Mouse (Mus musculus) forebrain, embryonic 13.5 days (tissue): ENCODE measurements around the gene Zyx. TPM values are rescaled to one million over a fixed set of nuclear protein-coding genes. Genes with fewer than 3 reads are reported as not detected.

Experiments used
- ATAC-seq: fragments of 200-750 bp; cut with Nextera tagmentation; 2 replicates; pipeline ENCODE4 v1.8.0; 2017
- H3K27ac ChIP-seq: fragments of 300-500 bp; sonication (generic); 2 replicates; pipeline ENCODE4 v1.5.1; 2015; ENCODE audit warnings: inconsistent platforms, mild to moderate bottlenecking, moderate library complexity
- H3K27me3 ChIP-seq: fragments of 300-500 bp; sonication (generic); 2 replicates; pipeline ENCODE4 v1.6.1; 2015; ENCODE audit warnings: mild to moderate bottlenecking, inconsistent platforms
- H3K36me3 ChIP-seq: fragments of 300-500 bp; sonication (generic); 2 replicates; pipeline ENCODE4 v1.6.1; 2015; ENCODE audit warnings: mild to moderate bottlenecking, inconsistent platforms; ENCODE audit not compliant: poor library complexity, severe bottlenecking
- H3K4me1 ChIP-seq: fragments of 300-500 bp; sonication (generic); 2 replicates; pipeline ENCODE4 v1.6.1; 2015; ENCODE audit warnings: inconsistent platforms
- H3K4me2 ChIP-seq: fragments of 300-500 bp; sonication (generic); 2 replicates; pipeline ENCODE4 v1.6.1; 2015; ENCODE audit warnings: inconsistent platforms, mild to moderate bottlenecking, moderate library complexity
- H3K4me3 ChIP-seq: fragments of 300-500 bp; sonication (generic); 2 replicates; pipeline ENCODE4 v1.5.1; 2015; ENCODE audit warnings: mild to moderate bottlenecking, inconsistent platforms
- H3K9ac ChIP-seq: fragments of 300-500 bp; sonication (generic); 2 replicates; pipeline ENCODE4 v1.6.1; 2015; ENCODE audit warnings: mild to moderate bottlenecking, inconsistent platforms
- H3K9me3 ChIP-seq: fragments of 300-500 bp; sonication (generic); replicated peaks from 2 replicates; pipeline ENCODE4 v1.6.1; 2016; ENCODE audit warnings: inconsistent platforms
- WGBS: fragments of 180-500 bp; shearing (Covaris S2); methylation state at CpG from one replicate; pipeline ENCODE4 v1.1.7; 2015; 5-methylcytosine and 5-hydroxymethylcytosine counted together
- polyA plus RNA-seq: library from polyadenylated mRNA; unstranded; fragments of >200 nt; fragmentation: Nextera tagmentation; extraction: Ambion mirVana; gene quantifications from 2 replicates; pipeline ENCODE4 v1.2.1, GENCODE M21; 2015

Zyx gene
- polyA plus RNA-seq, 1 experiment from 2014 or later: 39.8 TPM

DNA sequence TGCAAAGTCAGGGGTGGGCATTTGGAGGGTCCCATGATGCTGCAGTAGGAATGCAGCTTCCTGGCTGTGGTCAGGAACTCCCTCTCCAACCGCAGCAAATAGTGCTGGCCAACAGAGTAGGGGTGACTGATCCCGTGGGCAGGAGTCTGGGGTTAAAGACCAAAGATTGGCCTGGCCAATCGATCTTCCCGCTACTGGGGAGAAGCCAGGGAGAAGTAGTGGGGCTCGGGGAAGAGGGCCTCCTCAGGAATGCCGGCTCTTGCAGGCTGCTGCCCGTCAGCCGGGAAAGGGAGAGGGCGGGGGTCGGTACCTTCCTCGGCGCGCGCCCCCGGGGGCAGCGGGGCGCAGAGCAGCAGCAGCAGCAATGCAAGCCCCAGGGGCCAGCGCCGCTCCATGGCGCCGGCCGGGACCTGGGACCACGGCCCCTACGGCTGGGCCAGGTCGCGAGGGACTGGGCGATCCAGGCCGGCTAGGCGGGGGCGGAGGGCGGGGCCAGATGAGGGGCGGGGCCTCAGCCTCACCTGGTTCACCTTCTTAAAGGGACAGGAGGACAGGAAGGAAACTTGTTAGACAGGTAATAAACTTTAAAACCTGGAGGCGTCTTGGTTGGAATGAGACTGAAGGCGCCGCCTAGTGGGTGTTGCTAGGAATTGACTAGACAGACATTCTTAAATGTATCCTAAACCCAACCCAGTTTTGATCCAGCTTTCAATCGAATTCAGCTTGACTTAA is 23.6 kb downstream of the Zyx start, which contains the start of gene Epha1:
Gene Epha1, minus strand, starts transcription at position 453 of the 732 bp plus-strand sequence.
- Histone ChIP-seq H3K4me3 (peak within 1 kb of the TSS; percentile 47), H3K4me2 (peak within 1 kb of the TSS; percentile 89), H3K4me1 (peaks cover 21% of the 10 kb centered on the region), H3K27ac (no peak within 1 kb of the TSS), H3K27me3 (peaks cover 15% of the 10 kb centered on the region; the same call in 1 of the 2 replicates), H3K9me3 (no peaks in the 10 kb centered on the region), H3K36me3 (no peaks in the 10 kb centered on the region), H3K9ac (peak within 1 kb of the TSS; percentile 55)
- peak; percentile 71 for ATAC-seq
- WGBS: 0% methylated on average over 29 of the region's 36 CpGs

DNA sequence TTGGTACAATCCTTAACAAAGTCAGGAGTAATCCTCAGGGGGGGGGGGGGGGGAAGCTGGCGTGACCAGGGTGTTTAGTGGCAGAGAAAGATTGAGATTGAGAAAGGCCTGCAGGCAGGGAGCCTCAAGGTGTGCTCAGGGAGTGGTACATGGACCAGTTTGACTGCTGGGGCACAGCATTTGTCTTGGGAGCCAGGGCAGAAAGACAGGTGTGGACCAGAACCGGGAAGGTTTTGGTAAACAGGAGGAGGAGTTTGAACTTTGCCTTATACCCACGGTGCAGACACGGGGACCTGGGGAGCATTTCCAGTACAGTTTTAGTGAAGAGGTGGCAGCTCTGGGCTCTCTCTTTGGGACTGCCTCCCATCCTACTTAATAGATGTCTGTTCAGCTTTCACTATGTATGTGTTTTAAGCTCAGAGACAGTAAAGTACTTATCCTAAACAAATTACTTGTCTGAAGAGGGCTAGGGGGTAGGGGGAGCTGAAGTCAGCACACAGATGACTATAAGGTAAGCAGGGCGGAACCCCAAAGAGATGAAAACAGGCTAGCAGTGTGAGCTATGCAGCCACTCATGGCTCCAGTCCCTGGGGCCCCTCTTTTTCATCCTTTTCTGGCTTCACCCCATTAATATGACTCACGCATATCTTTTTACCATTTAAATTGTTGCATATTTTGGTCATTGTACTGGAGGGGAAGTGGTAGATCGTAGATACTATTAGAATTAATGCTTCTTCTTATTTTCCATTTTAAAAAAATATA is 24.4 kb downstream of the Zyx start:
- peak; percentile 22; the same call in 1 of the 2 replicates for ATAC-seq

DNA sequence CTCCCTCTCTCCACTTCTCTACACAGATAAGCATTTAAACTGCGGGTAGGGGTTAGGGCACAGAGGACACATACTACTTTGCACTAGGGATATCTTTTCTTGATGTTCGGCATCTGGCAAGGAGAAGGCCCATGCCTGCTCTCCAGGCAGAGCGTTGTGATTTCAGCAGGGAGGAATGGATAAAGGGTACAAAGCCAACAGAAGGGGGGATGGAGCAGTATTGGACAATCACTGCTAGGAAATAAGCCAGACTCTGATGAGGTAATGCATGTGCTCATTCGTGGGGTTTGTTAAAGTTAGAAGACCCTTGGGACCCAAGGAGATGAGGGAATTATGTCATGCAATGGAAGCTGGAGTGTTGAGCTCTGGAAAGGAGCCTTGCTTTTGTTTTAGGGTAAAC is 25.3 kb downstream of the Zyx start:
- Histone ChIP-seq H3K27me3 (peaks cover 15% of the 10 kb centered on the region; the same call in 1 of the 2 replicates), H3K9ac (no peak overlapping the region), H3K4me1 (peaks cover 19% of the 10 kb centered on the region), H3K4me2 (no peak overlapping the region), H3K36me3 (no peaks in the 10 kb centered on the region), H3K27ac (no peak overlapping the region), H3K9me3 (no peaks in the 10 kb centered on the region), H3K4me3 (no peak overlapping the region)
- 83% methylated on average over 4 of the region's 4 CpGs for WGBS
- ATAC-seq: no peak

More for the DNA sequence above, 24.4 kb downstream of the Zyx start:
- 42% methylated on average over 7 of the region's 7 CpGs for WGBS
- Histone ChIP-seq H3K4me3 (peak overlapping the region; percentile 47), H3K4me2 (peak overlapping the region; percentile 89), H3K36me3 (no peaks in the 10 kb centered on the region), H3K4me1 (peaks cover 21% of the 10 kb centered on the region), H3K27ac (no peak overlapping the region), H3K9ac (peak overlapping the region; percentile 55; the same call in 1 of the 2 replicates), H3K27me3 (peaks cover 15% of the 10 kb centered on the region; the same call in 1 of the 2 replicates), H3K9me3 (no peaks in the 10 kb centered on the region)

DNA sequence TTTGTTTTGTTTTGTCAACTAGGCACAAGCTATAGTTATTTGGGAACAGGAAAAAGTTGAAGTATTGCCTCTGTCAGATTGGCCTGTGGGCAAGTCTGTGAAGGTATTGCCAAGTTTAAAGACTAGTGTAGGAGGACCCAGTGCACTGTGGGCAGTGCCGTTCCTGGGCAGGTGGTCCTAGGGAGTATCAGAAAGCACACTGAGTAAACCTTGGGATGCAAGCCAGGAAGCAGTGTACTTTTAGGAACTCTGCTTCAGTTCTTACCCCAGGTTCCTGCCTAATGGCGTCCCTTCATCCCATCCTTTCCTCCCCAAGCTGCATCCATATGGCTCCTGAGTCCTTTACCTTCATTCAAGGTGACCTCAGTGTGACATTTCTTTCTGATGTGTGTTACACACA is 25.7 kb downstream of the Zyx start:
- 77% methylated on average over 2 of the region's 2 CpGs for WGBS
- Histone ChIP-seq H3K4me3 (no peak overlapping the region), H3K4me2 (no peak overlapping the region), H3K9ac (no peak overlapping the region), H3K27ac (no peak overlapping the region), H3K36me3 (no peaks in the 10 kb centered on the region), H3K9me3 (no peaks in the 10 kb centered on the region), H3K27me3 (peaks cover 15% of the 10 kb centered on the region; the same call in 1 of the 2 replicates), H3K4me1 (peaks cover 15% of the 10 kb centered on the region)
- no peak for ATAC-seq

DNA sequence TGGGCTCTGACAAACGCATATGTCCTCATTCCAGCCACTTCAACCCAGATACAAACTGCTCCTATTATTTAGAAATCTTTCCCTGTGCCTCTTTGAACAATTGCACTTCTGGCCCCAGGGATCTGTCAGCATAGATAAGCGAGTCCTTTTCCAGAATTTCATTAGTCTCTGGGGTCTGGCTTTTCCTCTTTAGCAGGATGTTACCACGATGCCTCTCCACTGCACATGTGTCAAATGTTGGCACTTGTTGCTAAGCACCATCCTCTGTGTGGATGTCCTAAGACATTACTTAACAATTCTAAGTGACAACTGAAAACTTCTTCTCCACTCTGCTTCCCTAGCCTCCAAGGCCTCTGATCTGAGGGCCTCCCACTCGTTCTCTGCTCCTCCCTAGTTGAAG is 26.6 kb downstream of the Zyx start:
- H3K4me3 ChIP-seq: no peak overlapping the region
- no peaks in the 10 kb centered on the region for H3K9me3 ChIP-seq
- peaks cover 14% of the 10 kb centered on the region for H3K4me1 ChIP-seq
- H3K27ac ChIP-seq: no peak overlapping the region
- no peak overlapping the region for H3K4me2 ChIP-seq
- H3K27me3 ChIP-seq: peaks cover 15% of the 10 kb centered on the region; the same call in 1 of the 2 replicates
- no peak for ATAC-seq
- no peak overlapping the region for H3K9ac ChIP-seq
- no peaks in the 10 kb centered on the region for H3K36me3 ChIP-seq
- 55% methylated on average over 4 of the region's 4 CpGs for WGBS

DNA sequence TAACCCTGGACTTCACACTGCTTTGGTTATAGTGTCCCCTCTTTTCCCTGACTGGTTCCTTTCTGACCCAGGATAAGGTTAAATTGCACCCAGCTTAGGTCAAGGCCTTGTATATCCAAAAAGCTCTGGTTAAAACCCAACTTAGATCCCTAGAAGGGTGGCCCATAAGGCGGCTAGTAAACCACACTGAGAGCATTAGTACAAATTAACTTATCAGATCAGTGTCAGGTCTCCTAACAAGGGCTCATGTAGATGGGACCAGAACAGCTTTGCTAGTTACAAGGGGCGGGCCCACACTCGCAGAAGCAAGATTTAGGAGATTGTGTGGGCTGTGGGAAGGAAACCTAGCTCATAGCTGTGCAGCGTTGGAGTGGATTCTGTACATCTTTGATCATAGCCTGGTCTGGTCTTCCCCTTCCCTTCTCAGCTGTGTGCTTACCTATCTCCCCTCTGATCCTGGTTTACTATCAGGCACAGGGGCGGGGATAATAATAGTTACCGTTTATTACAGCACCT is 27.1 kb downstream of the Zyx start:
- 83% methylated on average over 6 of the region's 6 CpGs for WGBS

DNA sequence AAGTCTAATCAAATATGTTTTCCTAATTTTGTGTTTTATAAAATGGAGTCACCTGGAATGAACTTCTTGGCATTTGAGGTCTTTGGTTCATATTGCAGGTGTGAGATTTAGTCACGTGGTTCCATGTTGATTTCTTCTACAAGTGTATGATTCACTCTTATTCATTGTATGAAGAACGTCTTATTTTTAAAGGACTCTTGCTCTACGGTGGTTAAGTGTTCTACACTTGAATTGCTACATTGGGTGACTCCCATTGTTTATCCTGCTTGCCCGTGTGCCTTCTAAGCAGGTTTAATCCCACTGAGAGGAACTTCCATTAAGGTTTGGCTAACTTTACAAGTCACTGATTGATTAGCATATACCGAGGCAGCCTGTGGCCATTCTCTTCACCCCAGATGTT is 27.9 kb downstream of the Zyx start:
- peaks cover 14% of the 10 kb centered on the region for H3K4me1 ChIP-seq
- 68% methylated on average over 5 of the region's 5 CpGs for WGBS
- ATAC-seq: no peak
- no peaks in the 10 kb centered on the region for H3K36me3 ChIP-seq
- H3K4me2 ChIP-seq: no peak overlapping the region
- no peak overlapping the region for H3K4me3 ChIP-seq
- no peaks in the 10 kb centered on the region for H3K9me3 ChIP-seq
- no peak overlapping the region for H3K9ac ChIP-seq
- H3K27me3 ChIP-seq: peaks cover 9% of the 10 kb centered on the region; the same call in 1 of the 2 replicates
- no peak overlapping the region for H3K27ac ChIP-seq

More for the DNA sequence above, 27.1 kb downstream of the Zyx start:
- H3K4me1 ChIP-seq: peaks cover 14% of the 10 kb centered on the region
- no peak for ATAC-seq
- no peak overlapping the region for H3K9ac ChIP-seq
- no peak overlapping the region for H3K27ac ChIP-seq
- H3K27me3 ChIP-seq: peaks cover 15% of the 10 kb centered on the region; the same call in 1 of the 2 replicates
- no peak overlapping the region for H3K4me2 ChIP-seq
- H3K4me3 ChIP-seq: no peak overlapping the region
- no peaks in the 10 kb centered on the region for H3K36me3 ChIP-seq
- no peaks in the 10 kb centered on the region for H3K9me3 ChIP-seq

DNA sequence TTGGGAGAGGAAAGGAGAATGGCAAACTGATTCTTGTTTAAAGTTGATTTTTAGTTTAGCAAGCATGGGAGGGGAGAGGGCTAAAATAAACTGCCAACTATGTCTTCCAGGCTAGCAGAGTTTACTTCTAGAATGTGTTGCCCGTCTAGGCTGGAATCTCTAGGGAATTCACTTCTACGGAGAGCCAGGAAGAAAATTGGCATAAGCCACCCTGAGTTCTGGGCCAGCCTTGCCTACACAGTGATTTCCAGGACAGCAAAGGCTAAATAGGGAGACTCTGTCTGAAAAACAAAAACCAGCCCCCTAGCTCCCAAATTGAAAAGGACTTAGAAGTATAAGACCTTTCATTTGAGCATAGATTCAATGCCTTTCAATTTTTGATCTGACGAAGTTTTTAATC is 30.1 kb downstream of the Zyx start:
- 47% methylated on average over 3 of the region's 3 CpGs for WGBS
- ATAC-seq: no peak
- H3K27me3 ChIP-seq: no peaks in the 10 kb centered on the region
- no peak overlapping the region for H3K4me2 ChIP-seq
- H3K27ac ChIP-seq: no peak overlapping the region
- H3K36me3 ChIP-seq: no peaks in the 10 kb centered on the region
- H3K9ac ChIP-seq: no peak overlapping the region
- no peaks in the 10 kb centered on the region for H3K9me3 ChIP-seq
- no peaks in the 10 kb centered on the region for H3K4me1 ChIP-seq
- H3K4me3 ChIP-seq: no peak overlapping the region

DNA sequence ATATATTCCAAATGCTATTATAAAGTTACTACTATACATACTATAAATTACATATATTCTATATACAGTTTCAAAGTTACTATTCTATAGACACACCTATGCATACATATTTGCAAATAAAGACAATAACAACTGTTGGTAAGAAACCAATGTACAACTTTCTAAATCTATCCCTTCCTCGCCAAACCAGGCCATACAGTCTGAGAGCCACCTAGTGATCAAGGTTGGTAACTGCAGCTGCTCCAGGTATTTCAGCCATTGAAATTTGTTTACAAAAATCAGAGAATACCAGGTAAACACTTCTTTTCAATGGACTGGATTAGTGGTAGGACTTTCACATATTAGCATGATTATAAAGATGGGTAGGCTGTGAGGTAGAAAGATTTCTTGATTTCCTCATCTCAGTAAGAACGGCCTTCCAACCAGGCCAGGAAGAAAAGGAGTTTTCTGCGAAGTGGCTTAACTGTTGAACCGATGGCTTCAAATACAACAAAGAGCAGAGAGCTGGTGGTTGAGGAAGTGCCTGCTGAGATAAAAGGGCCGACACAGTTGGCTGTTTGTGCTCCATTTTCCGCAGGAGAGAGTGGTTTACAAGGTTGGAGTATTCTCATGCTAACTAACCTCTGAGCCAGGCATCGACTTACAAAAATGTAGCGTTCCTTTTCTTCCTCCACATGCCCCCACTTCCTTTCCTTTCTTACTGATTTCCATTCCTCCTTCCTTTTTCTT is 31.1 kb downstream of the Zyx start:
- H3K4me3 ChIP-seq: no peak overlapping the region
- H3K4me1 ChIP-seq: no peaks in the 10 kb centered on the region
- WGBS: under 1% methylated on average over 8 of the region's 8 CpGs
- no peaks in the 10 kb centered on the region for H3K36me3 ChIP-seq
- H3K9ac ChIP-seq: no peak overlapping the region
- no peaks in the 10 kb centered on the region for H3K9me3 ChIP-seq
- H3K4me2 ChIP-seq: peak overlapping the region; percentile 28; the same call in 1 of the 2 replicates
- H3K27ac ChIP-seq: no peak overlapping the region
- H3K27me3 ChIP-seq: no peaks in the 10 kb centered on the region
- peak; percentile 65 for ATAC-seq

DNA sequence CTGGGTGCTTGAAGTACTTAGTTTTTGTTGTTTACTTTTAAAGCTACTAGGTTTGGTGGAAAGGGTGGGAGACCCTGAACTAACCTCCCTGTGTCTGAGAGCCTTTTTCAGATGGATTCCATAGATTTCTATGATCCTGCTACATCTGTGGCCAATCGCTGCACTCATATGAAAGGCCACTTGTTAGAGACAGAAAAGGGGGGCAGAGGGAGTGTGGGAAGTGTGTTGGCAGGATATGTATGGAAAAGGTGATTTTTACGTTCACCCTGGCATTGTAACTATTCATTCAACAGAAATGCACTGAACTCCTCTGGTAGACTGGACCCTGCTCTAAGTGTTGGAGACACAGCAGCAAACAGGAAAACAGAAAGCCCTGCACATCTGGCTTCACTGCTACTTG is 31.8 kb downstream of the Zyx start:
- H3K27ac ChIP-seq: no peak overlapping the region
- H3K27me3 ChIP-seq: no peaks in the 10 kb centered on the region
- ATAC-seq: no peak

DNA sequence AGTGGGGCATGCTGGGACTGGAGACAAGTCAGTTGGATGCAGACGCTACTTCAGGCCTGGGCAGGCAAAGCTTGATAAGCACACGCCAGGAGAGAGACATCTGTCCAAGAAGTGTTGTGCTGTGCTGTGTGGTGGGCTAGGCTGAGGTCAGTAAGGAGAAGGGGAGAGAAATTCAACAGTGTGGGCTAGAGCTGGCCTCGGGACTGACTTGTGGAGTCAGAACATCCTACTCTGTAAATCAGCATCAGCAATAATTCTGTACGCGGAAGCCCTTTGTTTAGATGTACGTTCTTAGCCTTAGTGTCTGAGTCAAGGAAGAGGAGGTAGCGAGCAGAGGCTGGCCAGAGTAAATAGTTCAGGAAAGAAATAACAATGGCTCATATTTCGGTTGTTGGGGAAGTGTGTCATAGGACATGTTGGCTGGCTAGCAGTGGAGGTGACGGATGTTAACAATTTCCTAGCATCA is 32.5 kb downstream of the Zyx start:
- Histone ChIP-seq H3K9me3 (no peaks in the 10 kb centered on the region), H3K27me3 (no peaks in the 10 kb centered on the region), H3K27ac (no peak overlapping the region), H3K4me1 (no peaks in the 10 kb centered on the region), H3K9ac (no peak overlapping the region), H3K4me3 (no peak overlapping the region), H3K36me3 (no peaks in the 10 kb centered on the region), H3K4me2 (no peak overlapping the region)
- ATAC-seq: no peak
- 81% methylated on average over 9 of the region's 9 CpGs for WGBS

More for the DNA sequence above, 31.8 kb downstream of the Zyx start:
- Histone ChIP-seq H3K36me3 (no peaks in the 10 kb centered on the region), H3K9me3 (no peaks in the 10 kb centered on the region), H3K4me1 (no peaks in the 10 kb centered on the region), H3K4me2 (no peak overlapping the region), H3K4me3 (no peak overlapping the region), H3K9ac (no peak overlapping the region)
- WGBS: 20% methylated on average over 2 of the region's 2 CpGs
